Mouse (Mus musculus) intestine, embryonic 15.5 days (tissue): ENCODE measurements around the gene Crmp1. TPM values are rescaled to one million over a fixed set of nuclear protein-coding genes. Genes with fewer than 3 reads are reported as not detected.

Experiments used
- ATAC-seq: fragments of 200-750 bp; cut with Nextera tagmentation; 2 replicates; pipeline ENCODE4 v1.8.0; 2017; ENCODE audit warnings: moderate TSS enrichment, moderate library complexity
- H3K27ac ChIP-seq: fragments of 300-500 bp; sonication (generic); 2 replicates; pipeline ENCODE4 v1.5.1; 2015; ENCODE audit warnings: mild to moderate bottlenecking, inconsistent platforms
- H3K27me3 ChIP-seq: fragments of 300-500 bp; sonication (generic); replicated peaks from 2 replicates; pipeline ENCODE4 v1.6.1; 2015; ENCODE audit warnings: inconsistent platforms
- H3K36me3 ChIP-seq: fragments of 300-500 bp; sonication (generic); 2 replicates; pipeline ENCODE4 v1.6.1; 2015; ENCODE audit warnings: inconsistent platforms
- H3K4me1 ChIP-seq: fragments of 300-500 bp; sonication (generic); replicated peaks from 2 replicates; pipeline ENCODE4 v1.6.1; 2015; ENCODE audit warnings: inconsistent platforms
- H3K4me2 ChIP-seq: fragments of 300-500 bp; sonication (generic); replicated peaks from 2 replicates; pipeline ENCODE4 v1.6.1; 2015; ENCODE audit warnings: mild to moderate bottlenecking, inconsistent platforms
- H3K4me3 ChIP-seq: fragments of 300-500 bp; sonication (generic); replicated peaks from 2 replicates; pipeline ENCODE4 v1.5.1; 2015; ENCODE audit warnings: inconsistent platforms
- H3K9ac ChIP-seq: fragments of 300-500 bp; sonication (generic); 2 replicates; pipeline ENCODE4 v1.6.1; 2015; ENCODE audit warnings: inconsistent platforms
- H3K9me3 ChIP-seq: fragments of 300-500 bp; sonication (generic); 2 replicates; pipeline ENCODE4 v1.6.1; 2016; ENCODE audit warnings: inconsistent platforms
- WGBS: fragments of 180-500 bp; shearing (Covaris S2); methylation state at CpG from one replicate; pipeline ENCODE4 v1.1.7; 2015; 5-methylcytosine and 5-hydroxymethylcytosine counted together
- polyA plus RNA-seq: library from polyadenylated mRNA; unstranded; fragments of >200 nt; fragmentation: Nextera tagmentation; extraction: Ambion mirVana; gene quantifications from 2 replicates; pipeline ENCODE4 v1.2.1, GENCODE M21; 2015

Gene Crmp1
- polyA plus RNA-seq, 1 experiment from 2014 or later, result 33.6 TPM

- no peak overlapping the region for H3K4me2 ChIP-seq
- WGBS, result 66% methylated on average over 7 of the region's 7 CpGs
- H3K36me3 ChIP-seq, result no peaks in the 10 kb centered on the region
- no peak overlapping the region for H3K4me3 ChIP-seq
- H3K4me1 ChIP-seq, result no peaks in the 10 kb centered on the region
- no peaks in the 10 kb centered on the region for H3K9me3 ChIP-seq
- no peaks in the 10 kb centered on the region for H3K27me3 ChIP-seq
- no peak overlapping the region for H3K9ac ChIP-seq
- ATAC-seq, result no peak
- no peak overlapping the region for H3K27ac ChIP-seq
These were observed 15.1 kb downstream of the Crmp1 start for GRCm38 (mm10) chr5:37256823-37257222.

GRCm38 (mm10) chr5:37257243-37257642, 15.5 kb downstream of the Crmp1 start:
- Histone ChIP-seq H3K27me3 (no peaks in the 10 kb centered on the region), H3K4me1 (no peaks in the 10 kb centered on the region), H3K9ac (no peak overlapping the region), H3K4me2 (no peak overlapping the region), H3K9me3 (no peaks in the 10 kb centered on the region), H3K27ac (no peak overlapping the region), H3K4me3 (no peak overlapping the region), H3K36me3 (no peaks in the 10 kb centered on the region)
- 39% methylated on average over 5 of the region's 5 CpGs for WGBS
- ATAC-seq, result no peak

- Histone ChIP-seq H3K4me1 (no peaks in the 10 kb centered on the region), H3K4me3 (no peak overlapping the region), H3K9ac (no peak overlapping the region), H3K27me3 (no peaks in the 10 kb centered on the region), H3K4me2 (no peak overlapping the region), H3K9me3 (no peaks in the 10 kb centered on the region), H3K36me3 (no peaks in the 10 kb centered on the region), H3K27ac (no peak overlapping the region)
- whole genome bisulfite sequencing, result 57% methylated on average over 5 of the region's 5 CpGs
- no peak for ATAC-seq
These were observed 20.0 kb downstream of the Crmp1 start for GRCm38 (mm10) chr5:37261734-37262133.

DNA sequence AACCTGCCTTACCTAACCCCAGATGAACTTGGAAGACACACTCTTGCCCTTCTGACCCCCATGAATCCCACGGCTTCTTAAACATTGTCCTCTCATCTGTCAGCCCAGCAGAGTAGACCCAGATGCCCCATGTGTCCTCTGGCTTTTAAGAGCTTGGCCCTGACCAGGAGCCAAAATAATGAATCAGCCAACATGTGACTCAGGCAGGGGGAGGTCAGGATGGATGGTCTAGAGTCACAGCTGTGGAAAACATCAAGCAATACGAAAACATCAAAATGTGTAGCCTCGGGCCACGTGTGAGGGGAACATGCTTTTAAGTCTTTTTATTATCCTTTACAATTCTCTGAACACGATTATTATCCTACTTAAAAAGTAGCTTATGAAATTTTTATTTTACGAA, 22.1 kb downstream of the Crmp1 start:
- H3K9ac ChIP-seq, result no peak overlapping the region
- no peak for ATAC-seq
- H3K4me3 ChIP-seq, result no peak overlapping the region
- H3K27me3 ChIP-seq, result no peaks in the 10 kb centered on the region
- H3K27ac ChIP-seq, result no peak overlapping the region
- no peak overlapping the region for H3K4me2 ChIP-seq
- H3K36me3 ChIP-seq, result no peaks in the 10 kb centered on the region
- H3K4me1 ChIP-seq, result no peaks in the 10 kb centered on the region
- no peaks in the 10 kb centered on the region for H3K9me3 ChIP-seq
- WGBS, result 52% methylated on average over 6 of the region's 6 CpGs

DNA sequence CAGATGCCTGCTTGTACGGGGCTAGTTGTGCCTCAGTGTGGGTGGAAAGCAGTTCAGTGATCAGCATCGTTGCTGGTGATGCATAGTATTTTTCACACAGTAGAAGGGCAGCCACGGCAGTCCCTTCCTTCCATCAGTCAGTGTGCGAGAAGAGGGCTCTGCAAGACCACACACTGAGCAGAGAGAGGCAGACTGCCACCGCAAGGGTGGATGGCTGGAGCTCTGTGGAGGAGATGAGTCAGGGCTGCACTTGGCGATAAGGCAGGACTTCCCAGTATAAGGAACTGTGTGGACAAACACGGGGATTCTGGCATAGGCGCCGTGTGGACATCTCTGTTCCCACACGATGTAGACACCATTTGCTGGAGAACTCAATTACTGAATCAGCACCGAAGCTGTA, 39.3 kb downstream of the Crmp1 start:
- no peak overlapping the region for H3K4me2 ChIP-seq
- 87% methylated on average over 11 of the region's 11 CpGs for WGBS
- no peak overlapping the region for H3K27ac ChIP-seq
- H3K4me1 ChIP-seq, result no peaks in the 10 kb centered on the region
- H3K9ac ChIP-seq, result no peak overlapping the region
- ATAC-seq, result no peak
- no peaks in the 10 kb centered on the region for H3K9me3 ChIP-seq
- H3K27me3 ChIP-seq, result no peaks in the 10 kb centered on the region
- H3K4me3 ChIP-seq, result no peak overlapping the region
- no peaks in the 10 kb centered on the region; the same call in 1 of the 2 replicates for H3K36me3 ChIP-seq

GRCm38 (mm10) chr5:37288374-37288773, 46.6 kb downstream of the Crmp1 start:
- no peaks in the 10 kb centered on the region for H3K36me3 ChIP-seq
- no peak overlapping the region for H3K27ac ChIP-seq
- no peaks in the 10 kb centered on the region for H3K27me3 ChIP-seq
- 61% methylated on average over 3 of the region's 3 CpGs for WGBS
- no peak overlapping the region for H3K4me2 ChIP-seq
- no peak overlapping the region for H3K4me3 ChIP-seq
- H3K4me1 ChIP-seq, result no peaks in the 10 kb centered on the region
- H3K9ac ChIP-seq, result no peak overlapping the region
- H3K9me3 ChIP-seq, result no peaks in the 10 kb centered on the region
- ATAC-seq, result peak; percentile 20; the same call in 1 of the 2 replicates

GRCm38 (mm10) chr5:37289236-37289635, 47.5 kb downstream of the Crmp1 start:
- no peaks in the 10 kb centered on the region for H3K36me3 ChIP-seq
- WGBS, result 18% methylated on average over 3 of the region's 3 CpGs

GRCm38 (mm10) chr5:37290983-37291382, 49.2 kb downstream of the Crmp1 start:
- no peaks in the 10 kb centered on the region for H3K9me3 ChIP-seq
- 67% methylated on average over 9 of the region's 9 CpGs for WGBS
- H3K9ac ChIP-seq, result no peak overlapping the region
- H3K4me1 ChIP-seq, result no peaks in the 10 kb centered on the region
- H3K27me3 ChIP-seq, result no peaks in the 10 kb centered on the region
- H3K27ac ChIP-seq, result no peak overlapping the region
- no peak for ATAC-seq
- no peak overlapping the region for H3K4me3 ChIP-seq
- H3K4me2 ChIP-seq, result no peak overlapping the region
- no peaks in the 10 kb centered on the region for H3K36me3 ChIP-seq

More at GRCm38 (mm10) chr5:37289236-37289635, 47.5 kb downstream of the Crmp1 start:
- Histone ChIP-seq H3K9ac (no peak overlapping the region), H3K4me1 (no peaks in the 10 kb centered on the region), H3K9me3 (no peaks in the 10 kb centered on the region), H3K4me2 (no peak overlapping the region), H3K27me3 (no peaks in the 10 kb centered on the region), H3K27ac (no peak overlapping the region), H3K4me3 (no peak overlapping the region)
- no peak for ATAC-seq

DNA sequence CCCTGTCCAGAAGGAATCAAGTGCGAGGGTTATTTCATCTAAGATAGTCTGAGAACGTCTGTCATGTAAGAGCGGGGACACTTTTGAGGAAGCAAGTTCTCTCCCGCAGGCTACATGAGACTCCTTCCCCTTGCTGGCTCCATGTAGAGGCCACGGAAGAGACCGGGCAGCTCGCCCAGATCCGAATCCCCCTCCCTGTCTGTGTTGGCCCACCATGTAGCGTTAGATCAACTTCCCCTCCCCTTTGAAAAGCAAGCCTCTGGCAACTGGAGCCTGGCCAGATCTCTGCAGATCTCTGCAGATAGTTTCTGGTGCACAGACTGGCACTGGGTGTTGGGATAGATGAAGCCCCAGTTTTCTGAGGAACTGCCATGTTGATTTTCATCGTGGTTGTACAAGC, 55.0 kb downstream of the Crmp1 start:
- H3K27me3 ChIP-seq, result no peaks in the 10 kb centered on the region
- H3K4me1 ChIP-seq, result no peaks in the 10 kb centered on the region
- H3K4me2 ChIP-seq, result no peak overlapping the region
- no peak overlapping the region for H3K4me3 ChIP-seq
- H3K9ac ChIP-seq, result no peak overlapping the region
- WGBS, result 64% methylated on average over 10 of the region's 10 CpGs
- H3K27ac ChIP-seq, result no peak overlapping the region
- no peak for ATAC-seq
- H3K36me3 ChIP-seq, result no peaks in the 10 kb centered on the region
- H3K9me3 ChIP-seq, result no peaks in the 10 kb centered on the region

DNA sequence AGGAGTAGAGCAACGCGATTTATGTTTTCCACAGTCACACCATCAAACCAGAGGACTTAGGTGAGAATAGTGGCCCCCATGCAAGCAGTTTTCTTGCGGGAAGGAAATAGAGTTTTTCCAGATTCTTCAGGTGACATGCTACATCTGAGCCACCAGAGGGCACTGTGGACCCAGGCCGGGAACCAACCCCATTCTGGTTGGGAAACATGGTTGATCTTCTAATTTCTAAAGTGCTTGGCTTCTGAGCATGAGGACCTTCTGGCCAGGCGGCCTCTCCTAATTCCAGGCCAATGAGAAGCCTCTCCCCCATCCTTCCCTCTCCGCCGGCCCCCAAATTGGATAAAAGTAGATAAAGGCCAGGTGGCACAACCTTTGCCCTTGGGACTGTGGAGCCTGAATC, 56.6 kb downstream of the Crmp1 start:
- H3K27me3 ChIP-seq, result no peaks in the 10 kb centered on the region
- H3K27ac ChIP-seq, result no peak overlapping the region
- no peak overlapping the region for H3K4me2 ChIP-seq
- 20% methylated on average over 7 of the region's 7 CpGs for WGBS
- no peak overlapping the region for H3K4me3 ChIP-seq
- no peaks in the 10 kb centered on the region for H3K4me1 ChIP-seq
- no peak overlapping the region for H3K9ac ChIP-seq
- H3K36me3 ChIP-seq, result no peaks in the 10 kb centered on the region
- ATAC-seq, result no peak
- no peaks in the 10 kb centered on the region for H3K9me3 ChIP-seq

DNA sequence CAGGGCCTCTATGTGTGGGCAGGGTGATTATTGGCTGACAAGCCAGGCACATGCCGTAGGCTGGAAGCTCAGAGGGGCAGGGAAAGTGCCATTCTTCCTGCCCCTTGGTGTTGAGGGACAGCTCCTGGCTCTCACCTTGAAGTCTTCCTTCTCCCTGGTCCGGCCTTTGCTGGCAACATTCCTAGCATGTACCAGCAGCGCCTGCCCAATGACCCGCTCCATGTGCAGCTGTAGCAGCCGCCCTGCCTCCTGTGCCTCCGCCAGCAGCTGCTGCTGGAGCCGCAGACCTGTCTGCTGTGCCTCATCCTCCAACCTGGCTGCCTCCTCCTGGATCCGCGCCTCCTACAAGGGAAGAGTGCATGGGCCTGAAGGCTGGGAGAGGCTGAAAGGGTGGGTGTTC, 68.3 kb downstream of the Crmp1 start:
- Histone ChIP-seq H3K27me3 (no peaks in the 10 kb centered on the region), H3K27ac (no peak overlapping the region), H3K4me3 (no peak overlapping the region), H3K9ac (no peak overlapping the region), H3K9me3 (no peaks in the 10 kb centered on the region), H3K36me3 (0 out of 2 replicates have a peak, but pooled peaks cover 6% of the 10 kb centered on the region), H3K4me2 (no peak overlapping the region), H3K4me1 (no peaks in the 10 kb centered on the region)
- no peak for ATAC-seq
- WGBS, result 88% methylated on average over 9 of the region's 9 CpGs

GRCm38 (mm10) chr5:37312980-37313722, 71.4 kb downstream of the Crmp1 start:
- no peak overlapping the region for H3K4me2 ChIP-seq
- ATAC-seq, result no peak
- H3K27me3 ChIP-seq, result no peaks in the 10 kb centered on the region
- no peaks in the 10 kb centered on the region for H3K9me3 ChIP-seq
- 85% methylated on average over 12 of the region's 12 CpGs for WGBS
- no peak overlapping the region for H3K27ac ChIP-seq
- H3K4me3 ChIP-seq, result no peak overlapping the region
- H3K9ac ChIP-seq, result no peak overlapping the region
- no peaks in the 10 kb centered on the region for H3K4me1 ChIP-seq
- peaks cover 13% of the 10 kb centered on the region; the same call in 1 of the 2 replicates for H3K36me3 ChIP-seq

GRCm38 (mm10) chr5:37318715-37319114, 77.0 kb downstream of the Crmp1 start:
- no peaks in the 10 kb centered on the region for H3K9me3 ChIP-seq
- 91% methylated on average over 6 of the region's 6 CpGs for WGBS
- ATAC-seq, result no peak
- H3K4me1 ChIP-seq, result no peaks in the 10 kb centered on the region
- no peak overlapping the region for H3K4me3 ChIP-seq
- no peak overlapping the region for H3K27ac ChIP-seq
- H3K4me2 ChIP-seq, result no peak overlapping the region
- no peaks in the 10 kb centered on the region for H3K27me3 ChIP-seq
- peaks cover 6% of the 10 kb centered on the region; the same call in 1 of the 2 replicates for H3K36me3 ChIP-seq
- H3K9ac ChIP-seq, result no peak overlapping the region
